Mouse (Mus musculus): Measurements from ENCODE around the gene Cnnm2. TPM values are rescaled to one million over a fixed set of nuclear protein-coding genes. Genes with fewer than 3 reads are reported as not detected.
"Not testable (repeated sequence)": the region's sequence is repeated elsewhere in the genome, so short reads cannot be mapped to it uniquely, and the experiment has no call there.

Gene Cnnm2
- polyA plus RNA-seq, 1 experiment, result 9.8 TPM

DNA sequence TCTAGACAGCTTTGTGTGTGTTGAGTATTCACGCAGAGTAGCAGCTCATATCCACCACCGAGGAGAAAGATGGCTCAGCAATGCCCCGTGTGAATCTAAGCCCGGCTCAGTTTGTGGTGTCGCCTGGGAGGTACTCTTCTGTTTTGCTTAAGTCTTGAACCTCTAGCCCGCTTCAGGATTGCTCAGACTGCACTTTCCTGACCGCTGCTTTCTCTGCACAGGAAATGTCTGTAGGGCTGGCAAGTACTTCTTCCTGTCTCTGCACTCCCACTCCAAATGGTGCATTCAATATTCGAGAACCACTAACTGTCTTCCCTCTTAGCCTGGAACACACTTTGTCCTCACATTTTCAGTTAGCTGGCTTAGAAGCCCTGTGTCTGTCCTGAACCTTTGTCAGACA is 2.3 kb upstream of the Cnnm2 start:
- H3K4me1 ChIP-seq (ENCODE audit: control insufficient read depth, insufficient read depth, low read length), result no peaks in the 10 kb centered on the region
- no peak overlapping the region for H3K4me3 ChIP-seq (ENCODE audit: insufficient read depth, low read length)
- no peak for TF ChIP-seq CTCF (IDR thresholded peaks at IDR 0.05; ENCODE audit: borderline replicate concordance, insufficient read depth, low read length)
- TF ChIP-seq POLR2A (IDR thresholded peaks at IDR 0.05; ENCODE audit: low read depth, low read length), result no peak
- H3K27ac ChIP-seq (ENCODE audit: insufficient read depth, low read length), result no peak overlapping the region

- not testable (repeated sequence) for H3K4me3 ChIP-seq (ENCODE audit: insufficient read depth, low read length); H3K4me1 ChIP-seq (ENCODE audit: control insufficient read depth, insufficient read depth, low read length); H3K27ac ChIP-seq (ENCODE audit: insufficient read depth, low read length)
Observed at GRCm38 (mm10) chr19:46759909-46760308, 1.5 kb upstream of the Cnnm2 start.

DNA sequence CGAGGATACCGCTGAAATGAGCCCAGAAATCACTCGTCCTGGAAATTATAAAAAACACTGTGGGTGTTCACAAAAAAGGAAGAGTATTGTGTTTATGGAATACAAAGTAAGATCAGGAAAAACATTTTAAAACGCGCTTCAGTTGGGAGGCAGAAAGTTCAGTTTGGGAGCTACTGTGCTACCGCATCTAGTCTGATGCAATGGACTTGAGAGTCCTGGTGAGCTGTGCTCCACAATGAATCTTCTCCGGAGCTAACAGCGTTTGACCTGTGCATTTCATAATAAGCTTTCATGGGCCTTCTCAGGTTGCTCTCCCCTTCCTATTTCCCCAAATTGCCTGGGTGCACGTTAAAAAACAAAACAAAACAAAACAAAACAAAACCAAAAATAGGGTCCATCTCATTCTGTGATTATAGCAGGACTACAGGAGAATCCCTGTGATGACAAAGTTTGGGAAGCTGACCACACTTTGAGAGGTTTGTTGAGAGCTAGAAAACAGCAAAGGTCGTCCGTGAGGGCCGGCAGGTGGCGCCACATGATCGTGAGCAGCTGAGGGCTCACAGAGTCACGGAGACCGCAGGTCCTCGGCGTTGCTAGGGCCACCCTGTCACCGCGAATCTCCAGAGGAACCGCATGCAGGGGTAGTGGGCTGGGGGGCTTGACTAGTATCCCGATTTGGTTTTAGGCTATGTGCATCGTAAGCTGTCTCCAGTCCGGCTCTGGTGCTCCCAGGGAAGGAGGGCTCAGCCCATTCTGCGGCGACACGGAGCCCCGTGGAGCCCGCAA is 828 bp upstream of the Cnnm2 start:
- TF ChIP-seq CTCF (IDR thresholded peaks at IDR 0.05; ENCODE audit: borderline replicate concordance, insufficient read depth, low read length) (peak; percentile 96), POLR2A (IDR thresholded peaks at IDR 0.05; ENCODE audit: low read depth, low read length) (no peak)
- H3K4me1 ChIP-seq (ENCODE audit: control insufficient read depth, insufficient read depth, low read length), result no peaks in the 10 kb centered on the region
- H3K4me3 ChIP-seq (ENCODE audit: insufficient read depth, low read length), result peak overlapping the region; percentile 45
- no peak overlapping the region for H3K27ac ChIP-seq (ENCODE audit: insufficient read depth, low read length)

DNA sequence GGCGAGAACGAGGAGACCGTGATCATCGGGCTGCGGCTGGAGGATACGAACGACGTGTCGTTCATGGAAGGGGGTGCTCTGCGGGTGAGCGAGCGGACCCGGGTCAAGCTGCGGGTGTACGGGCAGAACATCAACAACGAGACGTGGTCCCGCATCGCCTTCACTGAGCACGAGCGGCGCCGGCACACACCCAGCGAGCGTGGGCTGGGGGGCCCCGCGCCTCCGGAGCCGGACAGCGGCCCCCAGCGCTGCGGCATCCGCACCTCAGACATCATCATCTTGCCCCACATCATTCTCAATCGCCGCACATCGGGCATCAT is 535 bp downstream of the Cnnm2 start:
- peak overlapping the region; percentile 78 for H3K4me3 ChIP-seq (ENCODE audit: insufficient read depth, low read length)
- no peaks in the 10 kb centered on the region for H3K4me1 ChIP-seq (ENCODE audit: control insufficient read depth, insufficient read depth, low read length)
- H3K27ac ChIP-seq (ENCODE audit: insufficient read depth, low read length), result no peak overlapping the region
- TF ChIP-seq POLR2A (IDR thresholded peaks at IDR 0.05; ENCODE audit: low read depth, low read length) (no peak), CTCF (IDR thresholded peaks at IDR 0.05; ENCODE audit: borderline replicate concordance, insufficient read depth, low read length) (no peak)

DNA sequence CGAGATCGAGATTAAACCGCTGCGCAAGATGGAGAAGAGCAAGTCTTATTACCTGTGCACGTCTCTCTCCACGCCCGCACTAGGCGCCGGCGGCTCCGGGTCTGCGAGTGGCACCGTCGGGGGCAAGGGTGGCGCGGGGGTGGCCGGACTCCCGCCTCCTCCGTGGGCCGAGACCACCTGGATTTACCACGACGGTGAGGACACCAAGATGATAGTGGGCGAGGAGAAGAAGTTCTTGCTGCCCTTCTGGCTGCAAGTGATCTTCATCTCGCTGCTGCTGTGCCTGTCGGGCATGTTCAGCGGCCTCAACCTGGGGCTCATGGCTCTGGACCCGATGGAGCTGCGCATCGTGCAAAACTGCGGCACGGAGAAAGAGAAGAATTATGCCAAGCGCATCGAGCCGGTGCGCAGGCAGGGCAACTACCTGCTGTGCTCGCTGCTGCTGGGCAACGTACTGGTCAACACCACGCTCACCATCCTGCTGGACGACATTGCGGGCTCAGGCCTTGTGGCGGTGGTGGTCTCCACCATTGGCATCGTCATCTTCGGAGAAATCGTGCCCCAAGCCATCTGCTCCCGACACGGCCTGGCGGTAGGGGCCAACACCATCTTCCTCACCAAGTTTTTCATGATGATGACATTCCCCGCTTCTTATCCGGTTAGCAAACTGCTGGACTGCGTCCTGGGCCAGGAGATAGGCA is 1.0 kb downstream of the Cnnm2 start:
- peak overlapping the region; percentile 78 for H3K4me3 ChIP-seq (ENCODE audit: insufficient read depth, low read length)
- no peaks in the 10 kb centered on the region for H3K4me1 ChIP-seq (ENCODE audit: control insufficient read depth, insufficient read depth, low read length)
- H3K27ac ChIP-seq (ENCODE audit: insufficient read depth, low read length), result no peak overlapping the region
- no peak for TF ChIP-seq POLR2A (IDR thresholded peaks at IDR 0.05; ENCODE audit: low read depth, low read length)
- no peak for TF ChIP-seq CTCF (IDR thresholded peaks at IDR 0.05; ENCODE audit: borderline replicate concordance, insufficient read depth, low read length)

DNA sequence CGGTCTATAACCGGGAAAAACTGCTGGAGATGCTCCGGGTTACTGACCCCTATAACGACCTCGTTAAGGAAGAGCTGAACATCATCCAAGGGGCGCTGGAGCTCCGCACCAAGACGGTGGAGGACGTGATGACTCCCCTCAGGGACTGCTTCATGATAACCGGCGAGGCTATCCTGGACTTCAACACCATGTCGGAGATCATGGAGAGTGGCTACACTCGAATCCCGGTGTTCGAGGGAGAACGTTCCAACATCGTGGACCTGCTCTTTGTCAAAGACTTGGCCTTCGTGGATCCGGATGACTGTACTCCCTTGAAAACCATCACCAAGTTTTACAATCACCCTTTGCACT is 1.6 kb downstream of the Cnnm2 start:
- TF ChIP-seq POLR2A (IDR thresholded peaks at IDR 0.05; ENCODE audit: low read depth, low read length), result no peak
- no peak for TF ChIP-seq CTCF (IDR thresholded peaks at IDR 0.05; ENCODE audit: borderline replicate concordance, insufficient read depth, low read length)
- Histone ChIP-seq H3K4me1 (ENCODE audit: control insufficient read depth, insufficient read depth, low read length) (no peaks in the 10 kb centered on the region), H3K4me3 (ENCODE audit: insufficient read depth, low read length) (peak overlapping the region; percentile 78)

GRCm38 (mm10) chr19:46763356-46763755 is 2.0 kb downstream of the Cnnm2 start:
- no peak overlapping the region for H3K27ac ChIP-seq (ENCODE audit: insufficient read depth, low read length)
- no peaks in the 10 kb centered on the region for H3K4me1 ChIP-seq (ENCODE audit: control insufficient read depth, insufficient read depth, low read length)
- H3K4me3 ChIP-seq (ENCODE audit: insufficient read depth, low read length), result peak overlapping the region; percentile 78; the same call in 1 of the 2 replicates
- TF ChIP-seq POLR2A (IDR thresholded peaks at IDR 0.05; ENCODE audit: low read depth, low read length), result no peak
- TF ChIP-seq CTCF (IDR thresholded peaks at IDR 0.05; ENCODE audit: borderline replicate concordance, insufficient read depth, low read length), result no peak

More for the DNA sequence above, 1.6 kb downstream of the Cnnm2 start:
- no peak overlapping the region for H3K27ac ChIP-seq (ENCODE audit: insufficient read depth, low read length)

DNA sequence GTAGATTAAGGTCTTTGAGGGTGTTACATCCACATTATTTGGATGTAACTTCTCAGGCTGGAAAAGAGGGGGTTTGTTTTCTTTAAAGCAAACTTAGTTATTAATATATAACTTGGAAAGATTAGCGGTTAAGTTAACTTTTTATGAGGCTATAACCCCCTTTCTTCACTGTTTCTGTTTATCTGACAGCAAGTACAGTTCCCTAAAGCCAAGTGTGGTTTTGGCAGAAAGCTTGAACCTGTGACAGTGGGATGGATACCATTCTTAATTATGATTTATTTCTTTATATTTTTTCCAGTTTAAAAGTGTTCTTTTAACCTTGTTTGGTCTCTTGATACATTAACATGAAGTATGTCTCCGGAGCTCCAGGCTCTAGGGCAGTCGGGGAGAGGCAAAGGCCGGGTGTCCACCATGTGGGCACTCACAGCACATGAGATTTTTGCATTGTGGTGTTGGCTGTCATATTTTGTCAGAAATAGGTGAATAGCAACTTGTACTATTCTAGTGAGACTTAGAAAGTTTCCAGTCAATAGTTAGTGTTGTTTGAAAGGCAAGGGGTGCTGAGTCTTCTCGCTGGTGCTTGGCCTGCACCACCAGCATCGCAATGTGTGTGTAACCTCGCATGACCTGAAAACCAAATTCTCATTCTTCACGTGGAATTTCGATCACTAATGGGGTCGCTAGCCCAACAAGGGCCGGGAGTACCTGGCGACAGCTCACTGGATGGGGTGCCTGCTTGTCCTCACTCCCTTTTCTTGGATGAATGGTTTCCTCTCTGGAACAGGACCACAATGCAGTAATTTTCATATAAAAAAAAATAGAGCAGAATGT is 2.8 kb downstream of the Cnnm2 start:
- no peaks in the 10 kb centered on the region for H3K4me1 ChIP-seq (ENCODE audit: control insufficient read depth, insufficient read depth, low read length)
- TF ChIP-seq POLR2A (IDR thresholded peaks at IDR 0.05; ENCODE audit: low read depth, low read length), result no peak
- TF ChIP-seq CTCF (IDR thresholded peaks at IDR 0.05; ENCODE audit: borderline replicate concordance, insufficient read depth, low read length), result no peak
- H3K27ac ChIP-seq (ENCODE audit: insufficient read depth, low read length), result no peak overlapping the region
- H3K4me3 ChIP-seq (ENCODE audit: insufficient read depth, low read length), result 0 out of 2 replicates have a peak overlapping the region, but pooled peaks have one; percentile 7

- Histone ChIP-seq H3K4me3 (ENCODE audit: insufficient read depth, low read length) (no peak overlapping the region), H3K27ac (ENCODE audit: insufficient read depth, low read length) (no peak overlapping the region), H3K4me1 (ENCODE audit: control insufficient read depth, insufficient read depth, low read length) (no peaks in the 10 kb centered on the region)
- TF ChIP-seq POLR2A (IDR thresholded peaks at IDR 0.05; ENCODE audit: low read depth, low read length) (no peak), CTCF (IDR thresholded peaks at IDR 0.05; ENCODE audit: borderline replicate concordance, insufficient read depth, low read length) (no peak)
Observed at GRCm38 (mm10) chr19:46764763-46765117, 3.3 kb downstream of the Cnnm2 start.

GRCm38 (mm10) chr19:46766125-46766524 is 4.7 kb downstream of the Cnnm2 start:
- TF ChIP-seq CTCF (IDR thresholded peaks at IDR 0.05; ENCODE audit: borderline replicate concordance, insufficient read depth, low read length) (no peak), POLR2A (IDR thresholded peaks at IDR 0.05; ENCODE audit: low read depth, low read length) (no peak)
- Histone ChIP-seq H3K4me3 (ENCODE audit: insufficient read depth, low read length) (no peak overlapping the region), H3K4me1 (ENCODE audit: control insufficient read depth, insufficient read depth, low read length) (no peaks in the 10 kb centered on the region), H3K27ac (ENCODE audit: insufficient read depth, low read length) (no peak overlapping the region)

All from embryonic fibroblast, embryonic 13.5 days (primary cell).